Mouse (Mus musculus): ENCODE measurements around the gene Ttll7.

DNA sequence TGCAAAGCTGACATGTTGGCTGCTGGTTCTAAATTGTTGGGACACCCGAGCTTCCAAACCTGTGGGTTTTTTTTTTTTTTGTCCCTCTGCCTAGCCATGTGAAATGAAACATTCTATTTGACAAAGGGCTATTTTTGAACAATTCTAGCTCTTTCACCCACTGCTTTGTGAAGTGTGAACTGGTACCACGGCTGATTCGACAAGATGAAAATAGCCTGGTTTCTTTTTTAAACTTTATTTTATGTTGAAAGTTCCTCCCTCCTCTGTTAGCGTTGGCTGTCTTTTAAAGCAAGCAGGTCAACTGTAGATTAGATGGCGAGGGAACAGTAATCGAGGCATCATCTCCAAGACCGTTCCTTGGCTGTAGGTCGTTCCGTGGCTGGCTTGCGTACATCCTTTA is 5.2 kb downstream of the Ttll7 start:
- TF ChIP-seq GATA1 (IDR thresholded peaks at IDR 0.05; ENCODE audit: low read length) = no peak
- TF ChIP-seq TAL1 (IDR thresholded peaks at IDR 0.05; ENCODE audit: low read length) = no peak

Measured in erythroblast, embryonic 14.5 days (primary cell).